Mouse (Mus musculus) thymus, postnatal 4 days (tissue): ENCODE measurements around the gene Fras1.

Experiments
- DNase-seq: peaks from one replicate; pipeline ENCODE4 v3.0.0; 2021

Gene Fras1

GRCm38 (mm10) chr5:96702706-96703625 lies 329.2 kb downstream of the Fras1 start:
- DNase-seq = no peak

DNA sequence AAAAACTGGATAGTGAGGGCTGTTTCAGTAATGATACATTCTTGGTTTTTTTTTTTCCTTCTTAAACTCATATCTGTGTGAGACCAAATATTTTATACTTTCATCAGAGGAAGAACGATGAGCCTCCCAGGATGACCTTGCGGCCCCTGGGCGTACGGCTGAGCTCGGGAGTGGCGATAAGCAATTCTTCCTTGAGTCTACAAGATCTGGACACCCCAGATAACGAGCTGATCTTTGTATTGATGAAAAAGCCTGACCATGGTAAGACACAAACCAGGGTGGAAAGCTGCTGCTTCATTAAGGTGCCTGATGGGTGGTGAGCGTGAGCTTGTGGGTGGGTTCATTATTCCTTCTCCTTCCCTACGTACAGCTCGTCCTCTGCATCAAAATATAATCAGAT lies 334.8 kb downstream of the Fras1 start:
- DNase-seq = no peak

- DNase-seq = no peak
These were observed 338.4 kb downstream of the Fras1 start for GRCm38 (mm10) chr5:96712089-96712684.

GRCm38 (mm10) chr5:96712799-96713198 lies 339.0 kb downstream of the Fras1 start:
- DNase-seq = no peak

- no peak for DNase-seq
These were observed 342.7 kb downstream of the Fras1 start for GRCm38 (mm10) chr5:96716273-96717034.

GRCm38 (mm10) chr5:96717690-96718089 lies 343.9 kb downstream of the Fras1 start:
- no peak for DNase-seq

GRCm38 (mm10) chr5:96718601-96719000 lies 344.8 kb downstream of the Fras1 start:
- no peak for DNase-seq

- DNase-seq = no peak
These were observed 345.5 kb downstream of the Fras1 start for GRCm38 (mm10) chr5:96719221-96719620.

DNA sequence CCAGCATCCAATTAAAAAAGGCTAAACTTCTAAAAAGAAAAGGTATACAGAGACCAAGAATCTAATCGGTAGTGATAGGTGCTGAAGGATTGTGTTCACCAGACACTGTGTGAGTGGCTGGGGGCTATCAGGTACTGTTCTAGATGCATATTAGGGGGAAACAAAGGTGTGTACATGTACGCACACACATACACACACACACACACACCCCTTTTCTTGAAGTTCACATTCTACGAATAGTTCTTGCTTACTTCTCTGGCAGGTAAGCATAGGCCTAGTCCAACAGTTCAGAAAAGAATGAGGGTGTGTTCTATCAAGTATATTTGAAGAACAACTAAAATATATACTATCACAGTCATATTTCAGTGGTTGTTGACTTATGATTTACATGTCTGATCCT lies 348.9 kb downstream of the Fras1 start:
- DNase-seq = no peak

DNA sequence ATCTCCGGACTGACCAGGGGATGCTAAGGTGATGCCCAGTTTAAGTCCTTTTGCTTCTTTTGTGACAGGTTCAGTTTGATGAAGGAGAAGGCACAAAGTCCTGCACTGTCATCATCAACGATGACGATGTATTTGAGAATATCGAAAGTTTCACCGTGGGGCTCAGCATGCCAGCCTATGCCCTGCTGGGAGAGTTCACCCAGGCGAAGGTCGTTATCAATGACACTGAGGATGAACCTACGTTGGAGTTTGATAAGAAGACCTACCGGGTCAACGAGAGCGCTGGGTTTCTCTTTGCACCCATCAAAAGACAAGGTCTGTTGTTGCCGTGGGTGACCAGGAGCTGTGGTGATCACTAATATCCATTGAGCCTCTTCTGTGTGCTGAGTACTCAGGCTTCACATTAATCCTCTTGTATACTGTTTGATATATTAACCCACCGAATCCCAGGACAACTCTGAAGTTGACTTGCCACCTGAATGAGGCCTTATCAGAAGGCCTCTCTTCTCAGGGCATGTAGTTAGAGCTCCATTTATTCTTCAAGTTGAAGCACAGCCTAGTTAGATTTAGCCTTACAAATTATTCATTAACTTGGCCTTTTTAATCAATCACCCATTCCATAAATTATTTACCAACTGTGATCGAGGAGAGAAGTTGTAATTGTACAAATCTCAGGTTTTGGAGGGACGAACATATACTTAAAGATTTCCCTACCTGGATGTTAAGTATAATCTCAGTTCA lies 365.6 kb downstream of the Fras1 start:
- no peak for DNase-seq

GRCm38 (mm10) chr5:96747195-96747984 lies 373.6 kb downstream of the Fras1 start:
- no peak for DNase-seq

- no peak for DNase-seq
These were observed 383.9 kb downstream of the Fras1 start for GRCm38 (mm10) chr5:96757615-96758014.

DNA sequence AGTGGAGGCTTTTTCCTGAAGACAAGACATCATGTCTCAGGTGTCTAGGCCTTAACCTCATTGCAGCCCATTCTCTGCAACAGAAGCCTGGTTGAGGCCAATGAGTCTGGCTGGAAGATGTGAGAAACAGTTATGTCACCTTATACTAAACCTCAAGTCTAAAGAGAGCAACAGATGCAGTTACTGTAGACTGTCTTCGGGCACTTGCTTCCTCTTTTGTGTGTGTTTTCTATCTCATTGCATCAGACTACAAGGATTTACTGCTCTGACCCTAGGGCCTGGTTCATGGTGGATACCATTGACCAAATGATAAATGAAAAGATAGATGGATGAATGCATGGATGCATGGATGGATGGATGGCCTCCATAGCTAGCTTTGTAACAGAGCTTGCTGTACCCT lies 388.3 kb downstream of the Fras1 start:
- DNase-seq = no peak

DNA sequence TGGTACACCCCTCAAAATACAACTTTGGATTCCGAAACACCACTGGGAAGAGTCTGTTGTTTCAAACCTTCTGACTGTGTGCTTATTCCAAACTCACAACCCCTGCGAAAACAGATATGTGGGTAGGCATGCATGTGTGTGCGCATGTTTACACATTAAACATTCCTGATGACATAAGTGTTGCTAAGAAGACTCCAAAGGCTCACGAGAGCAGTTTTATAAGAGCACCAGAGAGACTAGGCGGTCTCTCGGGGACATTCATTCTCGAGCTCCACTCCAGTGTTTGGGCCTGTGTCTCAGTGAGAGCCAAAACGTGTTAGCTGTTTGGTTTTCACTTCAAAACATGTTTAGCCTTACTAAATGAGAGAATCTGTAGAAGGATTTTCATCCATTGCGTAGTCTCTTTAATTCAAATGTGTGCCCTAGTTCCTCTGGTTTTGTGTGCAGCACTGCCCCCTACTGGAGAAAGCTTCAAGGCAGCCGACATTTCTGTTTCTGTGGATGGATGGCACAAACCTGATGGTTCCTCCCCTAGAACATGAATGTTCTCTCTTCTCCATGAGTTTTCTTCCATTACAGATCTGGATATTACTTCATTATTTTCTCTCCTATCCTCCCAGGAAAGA lies 395.2 kb downstream of the Fras1 start:
- DNase-seq = peak; percentile 68

DNA sequence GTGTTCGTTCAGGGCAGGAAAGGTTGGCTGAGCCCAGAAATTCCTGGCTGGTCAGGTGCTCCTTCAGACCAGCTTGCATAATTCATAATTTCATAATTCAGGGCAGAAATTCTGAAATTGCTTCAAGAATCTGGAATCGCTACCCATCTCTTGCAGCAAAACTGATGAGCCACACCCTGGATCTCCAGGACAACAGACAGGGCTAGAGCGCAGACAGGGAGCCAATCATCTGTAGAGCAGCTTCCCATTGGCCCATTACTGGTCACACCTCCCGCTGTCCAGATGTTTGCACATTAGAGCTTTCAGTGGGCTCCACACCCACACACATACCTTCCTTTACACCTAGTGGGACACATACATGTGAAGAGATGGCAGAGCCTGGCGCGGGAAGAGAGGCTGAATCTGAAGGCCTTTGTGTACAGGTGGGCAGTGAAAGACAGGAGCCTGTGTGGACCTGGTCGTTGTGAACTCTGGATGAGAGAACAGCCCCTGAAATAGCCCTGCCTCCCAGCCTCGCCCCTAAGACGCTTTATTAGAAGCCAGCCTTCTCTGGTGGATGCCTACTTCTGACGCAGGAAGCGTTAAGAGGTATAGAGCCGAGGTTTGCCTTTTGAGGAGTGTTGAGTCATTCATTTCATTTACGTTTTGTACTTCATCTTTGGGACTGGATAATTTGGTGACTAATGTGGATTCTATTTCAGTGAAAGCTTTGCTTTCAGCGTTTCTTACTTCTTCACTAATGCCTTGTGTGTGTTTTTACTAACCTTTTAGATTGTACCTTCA lies 409.9 kb downstream of the Fras1 start:
- DNase-seq = no peak

DNA sequence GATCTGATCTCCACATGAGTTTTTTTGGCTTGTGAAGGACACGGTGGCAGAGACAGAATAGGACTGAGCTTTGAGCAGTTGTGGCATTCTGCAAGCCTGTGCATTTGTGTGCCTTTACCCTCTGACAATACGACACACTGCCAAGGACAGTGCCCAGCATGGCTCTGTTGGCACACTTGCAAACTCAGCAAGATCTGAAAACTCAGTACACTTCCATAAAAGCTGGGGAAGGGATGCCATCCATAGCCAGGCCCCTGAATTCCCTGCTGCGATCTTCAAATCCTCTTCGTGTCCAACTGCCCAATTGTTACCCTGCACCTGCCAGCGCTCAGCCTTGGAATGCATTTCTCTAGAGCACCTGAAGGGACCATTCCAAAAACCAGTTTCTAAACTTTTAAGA lies 411.3 kb downstream of the Fras1 start:
- DNase-seq = no peak

DNA sequence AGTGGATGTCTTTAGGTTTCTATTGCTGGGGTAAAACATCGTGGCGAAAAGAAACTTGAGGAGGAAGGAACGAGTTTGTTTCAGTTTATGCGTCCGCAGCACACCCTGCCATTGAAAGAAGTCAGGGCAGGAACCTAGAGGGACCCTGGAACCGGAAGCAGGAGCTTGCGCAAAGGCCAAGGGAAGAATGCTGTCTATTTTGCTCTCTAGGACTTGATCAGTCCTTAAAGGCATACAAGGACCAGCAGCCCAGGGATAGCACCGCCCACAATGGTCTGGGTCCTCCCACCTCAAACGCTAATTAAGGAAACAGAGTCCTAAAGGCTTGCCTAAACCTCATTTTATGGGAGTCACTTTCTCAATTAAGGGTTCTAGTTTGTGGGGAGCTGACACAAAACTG lies 418.7 kb downstream of the Fras1 start:
- no peak for DNase-seq

GRCm38 (mm10) chr5:96792936-96793718 lies 419.4 kb downstream of the Fras1 start, which contains the start of gene Anxa3:
TSS of gene Anxa3 (plus strand) at chr5:96793339.
- DNase-seq = peak; percentile 15

- no peak for DNase-seq
These were observed 420.3 kb downstream of the Fras1 start for GRCm38 (mm10) chr5:96793953-96794635.
